In genomic region chr7:127392251-127392824, GRCm38 (mm10) we compare ENCODE assay signal across 8 mouse cellular contexts. TPM values are rescaled to one million over a fixed set of nuclear protein-coding genes. Genes with fewer than 3 reads are reported as not detected.
DNase-seq lines count a peak whose midpoint lies in the region; ATAC-seq and TF ChIP-seq lines count a peak whose summit lies in the region.

No protein-coding gene starts in this region.

- H3K36me3 ChIP-seq in erythroblast, embryonic 14.5 days (ENCODE audit: control insufficient read depth), result peaks cover 11% of the 10 kb centered on the region
- peaks cover 8 to 14% of the 10 kb centered on the region in 2 experiments for H3K36me3 ChIP-seq in CH12.LX (replicated peaks in 1 of 2; ENCODE audit: control insufficient read depth in 1 of 2, insufficient read depth in 1 of 2, low read length in 1 of 2)
- H3K36me3 ChIP-seq in hindbrain, embryonic 11.5 days (ENCODE audit: control insufficient read depth, insufficient read depth, low read length), result no peaks in the 10 kb centered on the region
- H3K36me3 ChIP-seq in megakaryocyte, embryonic 14.5 days (replicated peaks; ENCODE audit: low read length), result peaks cover 15% of the 10 kb centered on the region

- peak overlapping the region; percentile 93; the same call in 1 of the 2 replicates for H3K9ac ChIP-seq in CH12.LX (ENCODE audit: insufficient read depth, low read depth)
- H3K9ac ChIP-seq in hindbrain, embryonic 11.5 days (ENCODE audit: low read depth, low read length), result no peak overlapping the region

- TF ChIP-seq POLR2A in CH12.LX (IDR thresholded peaks at IDR 0.05; ENCODE audit: low read depth, low read length), result no peak

- no peak overlapping the region for H3K27ac ChIP-seq in CH12.LX (ENCODE audit: insufficient read depth, low read depth)
- no peak overlapping the region for H3K27ac ChIP-seq in hindbrain, embryonic 11.5 days (ENCODE audit: low read depth, low read length)

- in situ Hi-C loops in CH12.LX (cut with MboI; ENCODE audit: low pct_ligation_motif_present, low pct_unique_long_range_greater_than_20kb, low sequenced_read_pairs), result no loop called here

- H3K4me2 ChIP-seq in CH12.LX (ENCODE audit: insufficient read depth, low read depth, poor library complexity, severe bottlenecking), result peak overlapping the region; percentile 33
- peak overlapping the region; percentile 84 for H3K4me2 ChIP-seq in hindbrain, embryonic 11.5 days (replicated peaks; ENCODE audit: low read depth, low read length)

- TF ChIP-seq EP300 in CH12.LX (IDR thresholded peaks at IDR 0.05; ENCODE audit: low read length), result no peak

- peaks cover 9% of the 10 kb centered on the region for H3K27me3 ChIP-seq in erythroblast, embryonic 14.5 days (ENCODE audit: control insufficient read depth)
- no peaks in the 10 kb centered on the region for H3K27me3 ChIP-seq in CH12.LX (replicated peaks)
- H3K27me3 ChIP-seq in hindbrain, embryonic 11.5 days (ENCODE audit: control insufficient read depth, insufficient read depth, low read length), result no peaks in the 10 kb centered on the region
- no peaks in the 10 kb centered on the region for H3K27me3 ChIP-seq in megakaryocyte, embryonic 14.5 days (replicated peaks)

- no peaks in the 10 kb centered on the region for H3K79me2 ChIP-seq in CH12.LX (replicated peaks; ENCODE audit: control insufficient read depth, extremely low read depth, insufficient read depth, poor library complexity, severe bottlenecking)

- TF ChIP-seq RAD21 in CH12.LX (IDR thresholded peaks at IDR 0.05; ENCODE audit: low read depth, low read length), result no peak

- WGBS in hindbrain, embryonic 11.5 days, result 91% methylated on average over 8 of the region's 8 CpGs

- peak overlapping the region; percentile 75 for H3K4me3 ChIP-seq in erythroblast, embryonic 14.5 days (replicated peaks)
- peak overlapping the region; percentile 77 to 87 (median 81) for H3K4me3 ChIP-seq in CH12.LX (replicated peaks in 1 of 3; ENCODE audit: low read depth in 2 of 3, low read length in 2 of 3, poor library complexity in 1 of 3)
- H3K4me3 ChIP-seq in hindbrain, embryonic 11.5 days (ENCODE audit: low read depth, low read length), result peak overlapping the region; percentile 72
- H3K4me3 ChIP-seq in megakaryocyte, embryonic 14.5 days (replicated peaks), result peak overlapping the region; percentile 90

- dilution Hi-C loops in CH12.LX (cut with MboI; ENCODE audit: extremely low pct_ligation_motif_present, extremely low pct_unique_long_range_greater_than_20kb, low sequenced_read_pairs), result no loop called here

- no peak for ATAC-seq in erythroblast, adult 5-6 weeks (replicated peaks; ENCODE audit: low FRiP score, poor library complexity, severe bottlenecking)
- peak; percentile 17; the same call in 1 of the 2 replicates for ATAC-seq in hindbrain, embryonic 11.5 days (ENCODE audit: low FRiP score)
- no peak for ATAC-seq in erythroid progenitor cell, adult 5-6 weeks (replicated peaks; ENCODE audit: low FRiP score, poor library complexity, severe bottlenecking)

- peaks cover 24% of the 10 kb centered on the region for H3K4me1 ChIP-seq in erythroblast, embryonic 14.5 days (ENCODE audit: control insufficient read depth)
- peaks cover 8 to 14% of the 10 kb centered on the region in 2 experiments; a peak in 3 of 4 replicates for H3K4me1 ChIP-seq in CH12.LX (ENCODE audit: control insufficient read depth in 1 of 2, insufficient read depth in 2 of 2)
- H3K4me1 ChIP-seq in hindbrain, embryonic 11.5 days (replicated peaks; ENCODE audit: control insufficient read depth, insufficient read depth, low read length), result no peaks in the 10 kb centered on the region
- H3K4me1 ChIP-seq in megakaryocyte, embryonic 14.5 days, result peaks cover 37% of the 10 kb centered on the region

- H3K9me3 ChIP-seq in erythroblast, embryonic 14.5 days (ENCODE audit: control insufficient read depth, low read length), result peaks cover 5% of the 10 kb centered on the region
- H3K9me3 ChIP-seq in CH12.LX (replicated peaks; ENCODE audit: low read length), result peaks cover 3% of the 10 kb centered on the region
- H3K9me3 ChIP-seq in hindbrain, embryonic 11.5 days (ENCODE audit: control insufficient read depth, low read length), result no peaks in the 10 kb centered on the region
- H3K9me3 ChIP-seq in megakaryocyte, embryonic 14.5 days, result no peaks in the 10 kb centered on the region

- DNase-seq in CH12.LX (ENCODE audit: extremely low read depth), result no peak
- DNase-seq in hindbrain, embryonic 11.5 days (ENCODE audit: low spot score), result peak; percentile 9
- DNase-seq in right cerebral cortex, postnatal 36 days (ENCODE audit: low spot score in 2 of 2), result no peak
- no peak for DNase-seq in adrenal gland, postnatal 10 days

- TF ChIP-seq CTCF in CH12.LX (conservative IDR thresholded peaks at IDR 0.05 in 1 of 2, IDR thresholded peaks at IDR 0.05 in 1 of 2; ENCODE audit: low read depth in 2 of 2, low read length in 2 of 2), result no peak

RNA-seq across cellular contexts. Expression of gene E430018J23Rik, which starts 1.1 kb away (rescaled TPM):
- polyA plus RNA-seq in erythroblast, embryonic 14.5 days (2012), result 0.06 TPM in 1 of 2 replicates, not detected in the other
- total RNA-seq in erythroblast, adult 5-6 weeks (2015; ENCODE audit: low replicate concordance), result not detected in 2 replicates
- 0.28 and 3.4 TPM in 2 replicates for total RNA-seq in erythroblast, adult 5-6 weeks (2017; ENCODE audit: low replicate concordance)
- total RNA-seq in CH12.LX (2012; rRNA removed) (5.4 and 8.9 TPM in 2 replicates), CH12.LX (2014; rRNA removed) (8.3 and 9.2 TPM in 2 replicates)
- 3.2 and 3.8 TPM in 2 replicates for polyA plus RNA-seq in CH12.LX (2012; ENCODE audit: insufficient read length, low read depth)
- polyA plus RNA-seq in hindbrain, embryonic 11.5 days (2014; fragmentation: Nextera tagmentation; extraction: Ambion mirVana), result 6.1 and 6.3 TPM in 2 replicates
- polyA plus RNA-seq in megakaryocyte, embryonic 14.5 days (2012; ENCODE audit: insufficient read depth, low replicate concordance), result 5.5 TPM in 1 of 2 replicates, not detected in the other
- total RNA-seq in adrenal gland, postnatal 10 days (2021), result 1 to 10 TPM; 8.6 to 9.4 TPM
- total RNA-seq in erythroid progenitor cell, adult 5-6 weeks (2015; ENCODE audit: low replicate concordance), result not detected in 2 replicates
- total RNA-seq in erythroid progenitor cell, adult 5-6 weeks (2017; ENCODE audit: low replicate concordance), result not detected in 2 replicates

RNA-seq across cellular contexts. Expression of gene 9130019O22Rik, which starts 5.4 kb away (rescaled TPM):
- 0.02 TPM in 2 replicates for polyA plus RNA-seq in erythroblast, embryonic 14.5 days (2012)
- 0.38 TPM in 1 of 2 replicates, not detected in the other for total RNA-seq in erythroblast, adult 5-6 weeks (2015; ENCODE audit: low replicate concordance)
- 1.4 and 1.8 TPM in 2 replicates for total RNA-seq in erythroblast, adult 5-6 weeks (2017; ENCODE audit: low replicate concordance)
- 4.2 and 5.0 TPM in 2 replicates for total RNA-seq in CH12.LX (2012; rRNA removed)
- 3.1 and 4.0 TPM in 2 replicates for total RNA-seq in CH12.LX (2014; rRNA removed)
- 2.7 and 3.3 TPM in 2 replicates for polyA plus RNA-seq in CH12.LX (2012; ENCODE audit: insufficient read length, low read depth)
- 5.4 and 6.2 TPM in 2 replicates for polyA plus RNA-seq in hindbrain, embryonic 11.5 days (2014; fragmentation: Nextera tagmentation; extraction: Ambion mirVana)
- 0.07 and 1.7 TPM in 2 replicates for polyA plus RNA-seq in megakaryocyte, embryonic 14.5 days (2012; ENCODE audit: insufficient read depth, low replicate concordance)
- total RNA-seq in adrenal gland, postnatal 10 days (2021), result 1 to 10 TPM; 4.1 to 4.4 TPM
- total RNA-seq in erythroid progenitor cell, adult 5-6 weeks (2015; ENCODE audit: low replicate concordance), result 1.1 TPM in 1 of 2 replicates, not detected in the other
- total RNA-seq in erythroid progenitor cell, adult 5-6 weeks (2017; ENCODE audit: low replicate concordance), result 0.26 TPM in 1 of 2 replicates, not detected in the other

RNA-seq across cellular contexts. Expression of gene Zfp764, which starts 14.3 kb away (rescaled TPM):
- 0.04 TPM in 1 of 2 replicates, not detected in the other for polyA plus RNA-seq in erythroblast, embryonic 14.5 days (2012)
- 0.19 and 3.6 TPM in 2 replicates for total RNA-seq in erythroblast, adult 5-6 weeks (2015; ENCODE audit: low replicate concordance)
- total RNA-seq in erythroblast, adult 5-6 weeks (2017; ENCODE audit: low replicate concordance), result 2.5 TPM in 1 of 2 replicates, not detected in the other
- total RNA-seq in CH12.LX (2012; rRNA removed), result 7.5 and 8.1 TPM in 2 replicates
- total RNA-seq in CH12.LX (2014; rRNA removed), result 8.4 TPM in 2 replicates
- polyA plus RNA-seq in CH12.LX (2012; ENCODE audit: insufficient read length, low read depth), result 7.9 and 8.1 TPM in 2 replicates
- 6.9 and 8.1 TPM in 2 replicates for polyA plus RNA-seq in hindbrain, embryonic 11.5 days (2014; fragmentation: Nextera tagmentation; extraction: Ambion mirVana)
- polyA plus RNA-seq in megakaryocyte, embryonic 14.5 days (2012; ENCODE audit: insufficient read depth, low replicate concordance), result 0.32 TPM in 1 of 2 replicates, not detected in the other
- 1 to 10 TPM; 5.7 to 6.2 TPM for total RNA-seq in adrenal gland, postnatal 10 days (2021)
- total RNA-seq in erythroid progenitor cell, adult 5-6 weeks (2015; ENCODE audit: low replicate concordance), result 1.4 TPM in 1 of 2 replicates, not detected in the other
- total RNA-seq in erythroid progenitor cell, adult 5-6 weeks (2017; ENCODE audit: low replicate concordance), result 1.4 TPM in 1 of 2 replicates, not detected in the other

RNA-seq across cellular contexts. Expression of gene Zfp747, which starts 16.5 kb away (rescaled TPM):
- 0.08 TPM in 1 of 2 replicates, not detected in the other for polyA plus RNA-seq in erythroblast, embryonic 14.5 days (2012)
- total RNA-seq in erythroblast, adult 5-6 weeks (2015; ENCODE audit: low replicate concordance), result 0.42 and 1.2 TPM in 2 replicates
- 1.0 and 1.3 TPM in 2 replicates for total RNA-seq in erythroblast, adult 5-6 weeks (2017; ENCODE audit: low replicate concordance)
- total RNA-seq in CH12.LX (2012; rRNA removed), result 8.2 and 9.7 TPM in 2 replicates
- total RNA-seq in CH12.LX (2014; rRNA removed), result 6.3 and 7.2 TPM in 2 replicates
- 7.7 and 8.2 TPM in 2 replicates for polyA plus RNA-seq in CH12.LX (2012; ENCODE audit: insufficient read length, low read depth)
- 6.7 and 9.6 TPM in 2 replicates for polyA plus RNA-seq in hindbrain, embryonic 11.5 days (2014; fragmentation: Nextera tagmentation; extraction: Ambion mirVana)
- polyA plus RNA-seq in megakaryocyte, embryonic 14.5 days (2012; ENCODE audit: insufficient read depth, low replicate concordance), result 0.73 TPM in 1 of 2 replicates, not detected in the other
- total RNA-seq in adrenal gland, postnatal 10 days (2021), result 1 to 10 TPM; 7.5 to 9.2 TPM
- total RNA-seq in erythroid progenitor cell, adult 5-6 weeks (2015; ENCODE audit: low replicate concordance), result 0.42 TPM in 1 of 2 replicates, not detected in the other
- total RNA-seq in erythroid progenitor cell, adult 5-6 weeks (2017; ENCODE audit: low replicate concordance), result 2.4 TPM in 1 of 2 replicates, not detected in the other

RNA-seq across cellular contexts. Expression of gene Zfp688, which starts 29.5 kb away (rescaled TPM):
- 2.3 and 2.4 TPM in 2 replicates for polyA plus RNA-seq in erythroblast, embryonic 14.5 days (2012)
- 8.4 and 26.9 TPM in 2 replicates for total RNA-seq in erythroblast, adult 5-6 weeks (2015; ENCODE audit: low replicate concordance)
- total RNA-seq in erythroblast, adult 5-6 weeks (2017; ENCODE audit: low replicate concordance), result 1.0 and 3.5 TPM in 2 replicates
- 15.8 and 18.7 TPM in 2 replicates for total RNA-seq in CH12.LX (2012; rRNA removed)
- 12.3 and 12.4 TPM in 2 replicates for total RNA-seq in CH12.LX (2014; rRNA removed)
- polyA plus RNA-seq in CH12.LX (2012; ENCODE audit: insufficient read length, low read depth), result 16.1 and 21.3 TPM in 2 replicates
- 29.8 and 33.6 TPM in 2 replicates for polyA plus RNA-seq in hindbrain, embryonic 11.5 days (2014; fragmentation: Nextera tagmentation; extraction: Ambion mirVana)
- polyA plus RNA-seq in megakaryocyte, embryonic 14.5 days (2012; ENCODE audit: insufficient read depth, low replicate concordance), result 12.3 and 25.6 TPM in 2 replicates
- total RNA-seq in adrenal gland, postnatal 10 days (2021), result 10 to 100 TPM; 11.3 to 13.0 TPM
- total RNA-seq in erythroid progenitor cell, adult 5-6 weeks (2015; ENCODE audit: low replicate concordance), result 5.0 and 20.9 TPM in 2 replicates
- 5.0 and 6.7 TPM in 2 replicates for total RNA-seq in erythroid progenitor cell, adult 5-6 weeks (2017; ENCODE audit: low replicate concordance)
